Mouse (Mus musculus) gastrocnemius, adult 18-20 months (tissue): Measurements from ENCODE around the gene Thop1. TPM values are rescaled to one million over a fixed set of nuclear protein-coding genes. Genes with fewer than 3 reads are reported as not detected.
"Not testable (repeated sequence)": the region's sequence is repeated elsewhere in the genome, so short reads cannot be mapped to it uniquely, and the experiment has no call there.

Experiments
- DNase-seq: peaks from one replicate; pipeline ENCODE4 v3.0.0; 2021; ENCODE audit warnings: low spot score
- total RNA-seq, 2 experiments: library from RNA; stranded (reverse); gene quantifications; 2 replicates each; pipeline ENCODE4 v1.2.3; 2021

Thop1 gene
- total RNA-seq, 2 experiments from 2014 or later, result 21.1 to 26.0 TPM

DNA sequence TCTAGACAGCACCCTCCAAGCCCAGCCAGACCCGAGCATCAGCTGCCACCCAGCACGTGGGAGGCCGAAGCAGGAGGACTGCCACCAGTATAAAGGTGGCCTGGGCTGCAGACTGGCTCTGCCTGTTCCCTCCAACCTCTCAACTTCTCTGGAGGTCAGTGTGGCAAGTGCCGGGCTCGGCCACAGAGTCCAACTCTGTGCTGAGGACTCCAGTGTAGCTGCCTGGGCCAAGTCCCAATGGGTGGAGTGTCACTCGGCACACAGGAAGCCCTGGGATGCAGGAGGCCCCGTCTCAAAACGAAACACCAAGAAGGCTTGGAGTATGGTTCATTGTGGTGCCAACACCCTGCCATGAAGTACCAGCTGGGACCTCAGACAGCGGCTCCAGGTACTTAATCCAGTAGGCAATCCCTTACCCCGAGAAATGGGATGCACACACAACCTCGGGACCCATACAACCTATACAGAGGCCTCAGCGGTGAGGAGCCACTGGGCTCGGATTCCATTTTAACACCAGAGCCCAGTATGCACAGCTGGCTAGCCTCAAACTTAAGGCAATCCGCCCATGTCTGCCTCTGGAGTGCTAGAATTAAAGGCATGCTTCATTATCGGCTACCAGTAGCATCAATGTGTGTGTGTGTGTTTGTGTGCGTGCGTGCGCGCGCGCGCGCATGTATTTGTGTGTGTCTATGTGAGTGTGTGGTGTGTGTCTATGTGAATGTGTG lies 12.3 kb upstream of the Thop1 start:
- DNase-seq, result no peak

DNA sequence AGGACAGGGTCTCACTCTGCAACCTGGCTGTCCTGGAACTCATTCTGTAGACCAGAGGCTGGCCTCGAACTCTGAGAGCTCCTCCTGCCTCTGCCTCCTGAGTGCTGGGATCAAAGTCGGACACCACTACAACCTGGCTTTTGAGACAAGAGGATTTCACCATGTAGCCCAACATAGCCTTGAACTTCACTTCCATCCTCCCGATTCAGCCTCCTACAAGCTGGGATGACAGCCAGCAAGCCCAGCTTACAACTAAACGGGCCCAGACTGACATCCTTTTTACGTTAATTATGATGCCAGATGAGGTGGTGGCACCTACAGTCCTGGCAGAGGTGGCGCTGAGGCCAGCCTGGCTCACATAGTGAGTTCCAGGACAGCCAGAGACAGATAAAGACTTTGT lies 10.9 kb upstream of the Thop1 start:
- DNase-seq, result no peak

DNA sequence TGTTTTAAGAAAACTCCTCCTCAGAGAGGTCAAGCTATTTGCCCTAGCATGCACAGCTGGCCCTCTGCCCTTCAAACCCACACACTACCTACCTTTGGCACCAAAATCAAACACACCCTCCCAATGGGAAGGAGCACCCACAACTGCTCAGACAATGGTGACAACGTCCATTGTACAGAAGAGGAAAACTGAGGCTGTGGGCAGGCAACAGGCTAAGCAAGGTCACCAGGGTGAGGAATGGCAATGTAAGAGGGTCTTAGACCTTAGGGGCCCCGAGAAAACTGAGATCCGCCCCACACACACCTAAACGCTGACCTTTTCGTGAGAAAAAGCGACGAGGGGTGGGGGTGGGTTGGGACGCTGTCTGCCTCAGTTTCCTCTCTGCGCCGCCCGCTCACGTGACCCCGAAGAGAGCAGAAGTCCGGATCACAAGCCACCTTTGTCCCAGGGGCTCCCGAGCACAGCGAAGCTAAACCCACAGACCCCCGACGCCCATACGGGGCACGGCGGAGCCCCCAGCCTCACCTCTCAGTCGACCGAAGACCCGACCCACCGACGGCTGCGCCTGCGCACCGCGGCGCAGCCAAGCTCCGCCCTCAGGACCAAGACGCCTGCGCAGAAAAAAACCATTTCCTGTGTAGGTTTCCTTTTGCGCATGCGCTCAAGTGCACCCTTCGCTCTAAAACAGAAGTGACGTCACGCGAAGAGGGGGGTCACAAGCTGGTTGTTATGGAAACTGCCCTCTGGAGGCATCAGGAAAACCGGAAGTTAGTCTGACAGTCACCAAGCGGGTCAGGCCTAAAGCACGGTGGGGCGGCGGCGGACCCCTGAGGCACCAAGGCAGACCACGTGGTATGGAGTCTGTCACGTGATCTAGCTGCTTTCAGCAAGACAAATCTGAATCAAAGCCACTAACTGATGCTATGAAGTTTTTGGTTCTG lies 10.0 kb upstream of the Thop1 start, which contains the start of gene Sgta:
Sgta (minus strand) TSS at position 579 of the 941 bp plus-strand sequence.
- peak; percentile 100 for DNase-seq

DNA sequence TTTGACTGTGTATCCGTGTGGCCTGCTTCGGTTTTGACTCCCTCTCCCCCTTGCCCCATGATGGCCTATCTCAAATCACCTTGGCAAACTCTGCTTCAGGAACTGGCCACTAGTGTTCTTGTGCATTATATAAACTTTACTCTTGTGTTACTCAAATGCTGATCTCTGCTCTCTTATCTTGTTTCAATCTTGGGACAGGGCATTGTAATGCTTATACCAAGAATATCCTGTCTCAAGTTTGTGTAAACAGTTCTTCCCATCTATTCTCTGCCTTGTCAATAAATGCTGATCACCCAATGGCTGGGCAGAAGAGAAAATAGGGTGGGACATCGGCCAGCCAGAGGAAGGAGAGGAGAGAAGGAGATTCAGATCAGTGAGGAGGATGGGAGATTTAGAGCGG lies 7.1 kb upstream of the Thop1 start:
- no peak for DNase-seq

DNA sequence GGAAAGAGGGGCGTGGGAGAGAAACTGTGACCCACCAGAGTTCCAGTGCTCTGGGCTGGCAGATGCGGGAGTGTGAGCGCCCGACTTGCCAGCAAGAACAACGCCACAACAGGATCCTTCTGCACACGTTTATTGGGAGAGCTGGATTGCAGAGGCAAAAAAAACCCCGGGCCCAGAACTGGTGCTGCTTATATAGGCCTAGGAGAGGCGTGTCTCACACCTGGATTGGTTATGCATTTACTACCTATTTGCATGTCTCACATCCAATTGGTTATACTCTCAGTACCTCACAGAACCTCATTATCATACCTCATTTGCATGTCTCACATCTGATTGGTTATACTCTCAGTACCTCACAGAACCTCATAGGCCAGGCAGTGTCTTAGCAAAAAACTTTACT lies 5.3 kb upstream of the Thop1 start:
- DNase-seq, result not testable (repeated sequence)

DNA sequence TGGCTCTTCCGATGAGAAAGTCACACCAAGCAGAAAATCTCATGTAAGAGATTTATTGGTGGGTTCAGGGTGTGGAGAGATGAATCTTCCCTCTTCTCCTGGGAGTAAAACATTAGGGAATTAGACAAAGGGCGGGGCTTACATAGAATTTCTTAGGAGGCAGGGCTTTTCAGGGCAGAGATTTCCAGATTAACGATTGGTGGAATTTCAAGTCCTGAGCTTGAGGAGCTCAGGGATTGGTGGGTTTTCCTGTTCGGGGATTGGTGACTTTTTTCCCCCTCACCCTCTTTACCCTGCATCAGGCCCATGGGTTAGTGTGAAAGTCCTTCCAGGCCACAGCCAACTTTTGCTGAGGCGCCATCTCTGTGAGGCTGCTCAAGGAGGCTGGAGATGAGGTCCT lies 1.1 kb upstream of the Thop1 start:
- no peak for DNase-seq

DNA sequence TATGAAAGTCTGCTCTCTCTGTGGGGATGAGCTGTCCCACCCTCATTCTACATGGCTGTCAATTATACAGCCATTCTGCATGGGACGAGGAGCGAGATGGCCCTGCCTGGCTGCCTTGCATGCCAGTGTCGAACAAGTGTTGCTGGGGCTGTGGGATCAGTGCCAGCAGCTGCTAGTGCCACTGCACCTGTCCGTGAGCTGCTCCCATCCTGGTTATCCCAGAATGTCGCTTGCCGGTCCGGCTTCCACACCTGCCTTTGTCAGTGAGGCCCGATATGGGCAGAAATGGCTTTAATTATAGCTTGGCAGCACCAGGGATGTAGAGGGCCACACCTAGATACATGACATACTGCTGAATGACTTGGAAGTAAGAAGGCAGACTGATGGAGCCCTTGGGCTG lies 2.5 kb downstream of the Thop1 start:
- no peak for DNase-seq

DNA sequence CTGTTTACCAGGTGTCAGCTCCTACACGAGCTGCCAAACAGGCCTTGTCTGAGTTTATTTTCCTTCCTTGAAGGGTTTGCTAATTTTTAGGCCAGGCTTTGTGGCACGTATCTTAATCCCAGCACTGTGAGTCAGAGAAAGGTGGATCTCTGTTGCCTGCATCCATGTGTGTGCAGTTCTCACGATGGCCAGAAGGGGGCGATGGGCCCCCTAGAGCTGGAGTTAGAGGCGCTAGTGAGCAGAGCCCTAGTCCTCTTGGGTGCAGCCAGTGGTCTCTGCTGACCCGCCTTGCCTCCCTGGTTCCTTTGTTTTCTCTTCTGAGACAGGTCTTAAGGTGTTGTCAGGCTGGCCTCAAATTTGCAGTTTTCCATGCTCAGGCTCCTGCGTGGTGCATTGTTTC lies 3.6 kb downstream of the Thop1 start:
- no peak for DNase-seq

DNA sequence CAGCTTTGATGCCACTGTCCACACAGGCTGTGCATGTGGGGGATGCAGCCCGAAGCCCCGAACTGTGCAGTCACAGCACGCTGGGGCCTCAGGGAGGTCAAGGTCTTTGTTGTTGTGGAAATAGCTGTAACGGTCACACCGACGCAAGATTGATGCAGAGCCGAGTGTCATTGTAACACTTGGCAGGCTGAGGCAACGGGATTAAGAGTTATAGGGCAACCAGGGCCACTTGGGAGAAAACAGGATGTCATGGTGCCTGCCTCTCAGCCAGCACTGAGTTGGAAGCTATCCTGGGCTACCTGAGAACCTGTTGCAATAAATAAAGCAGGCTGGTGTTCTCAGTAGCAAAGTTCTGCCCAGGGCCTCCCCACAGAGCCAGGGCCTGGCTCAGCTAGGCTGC lies 5.9 kb downstream of the Thop1 start:
- peak; percentile 65 for DNase-seq

DNA sequence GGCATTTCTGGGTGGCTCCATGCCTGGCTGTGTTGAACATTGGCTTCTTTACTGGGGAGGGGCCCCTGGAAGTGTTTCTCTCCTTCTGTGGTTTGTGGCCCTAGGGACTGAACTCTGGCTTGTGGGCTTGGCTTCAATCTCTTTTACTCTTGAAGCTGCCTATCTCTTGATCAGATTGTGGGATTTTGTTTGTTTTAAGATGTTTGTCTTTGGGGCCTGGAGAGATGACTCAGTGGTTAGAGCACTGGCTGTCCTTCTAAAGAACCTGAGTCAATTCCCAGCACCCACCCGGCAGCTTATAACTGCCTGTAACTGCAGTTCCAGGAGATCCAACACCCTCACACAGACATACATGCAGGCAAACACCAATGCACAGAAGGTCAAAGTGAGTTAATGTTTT lies 6.5 kb downstream of the Thop1 start:
- DNase-seq, result no peak

DNA sequence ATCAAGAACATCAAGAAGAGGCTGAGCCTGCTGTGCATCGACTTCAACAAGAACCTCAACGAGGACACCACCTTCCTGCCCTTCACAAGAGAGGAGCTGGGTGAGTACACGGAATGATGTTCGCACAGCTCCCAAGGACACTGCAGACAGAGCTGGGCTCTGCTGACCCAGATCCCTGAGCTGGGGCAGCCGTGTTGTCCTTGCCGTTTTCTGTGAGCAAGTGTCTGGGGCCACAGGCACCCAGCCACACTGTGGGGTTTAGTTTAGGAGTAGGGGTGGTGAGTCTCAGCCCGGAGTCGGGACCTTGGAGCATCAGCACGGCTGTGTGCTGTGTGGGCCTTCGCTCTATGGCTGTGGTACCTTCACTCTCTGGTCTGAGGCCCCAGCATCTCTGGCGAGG lies 8.1 kb downstream of the Thop1 start:
- no peak for DNase-seq

DNA sequence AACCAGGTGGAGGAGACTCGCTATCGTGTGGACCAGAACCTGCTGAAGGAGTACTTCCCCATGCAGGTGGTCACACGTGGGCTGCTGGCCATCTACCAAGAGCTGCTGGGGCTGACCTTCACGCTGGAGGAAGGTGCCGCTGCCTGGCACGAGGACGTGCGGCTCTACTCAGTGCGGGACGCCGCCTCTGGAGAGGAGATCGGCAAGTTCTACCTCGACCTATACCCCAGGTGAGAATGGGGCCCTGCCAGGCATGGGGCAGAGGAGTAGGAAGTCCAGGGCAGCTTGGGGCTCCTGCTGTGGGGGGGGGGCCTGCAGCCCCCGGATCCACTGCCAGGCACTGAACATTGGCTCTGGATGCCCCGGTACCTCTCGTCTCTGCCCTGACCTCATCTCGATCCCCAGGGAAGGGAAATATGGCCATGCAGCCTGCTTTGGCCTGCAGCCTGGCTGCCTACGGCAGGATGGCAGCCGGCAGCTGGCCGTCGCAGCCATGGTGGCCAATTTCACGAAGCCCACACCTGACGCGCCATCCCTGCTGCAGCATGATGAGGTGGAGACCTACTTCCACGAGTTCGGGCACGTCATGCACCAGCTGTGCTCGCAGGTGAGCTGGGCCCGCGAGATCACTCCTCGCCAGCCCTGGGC lies 10.3 kb downstream of the Thop1 start:
- DNase-seq, result no peak

DNA sequence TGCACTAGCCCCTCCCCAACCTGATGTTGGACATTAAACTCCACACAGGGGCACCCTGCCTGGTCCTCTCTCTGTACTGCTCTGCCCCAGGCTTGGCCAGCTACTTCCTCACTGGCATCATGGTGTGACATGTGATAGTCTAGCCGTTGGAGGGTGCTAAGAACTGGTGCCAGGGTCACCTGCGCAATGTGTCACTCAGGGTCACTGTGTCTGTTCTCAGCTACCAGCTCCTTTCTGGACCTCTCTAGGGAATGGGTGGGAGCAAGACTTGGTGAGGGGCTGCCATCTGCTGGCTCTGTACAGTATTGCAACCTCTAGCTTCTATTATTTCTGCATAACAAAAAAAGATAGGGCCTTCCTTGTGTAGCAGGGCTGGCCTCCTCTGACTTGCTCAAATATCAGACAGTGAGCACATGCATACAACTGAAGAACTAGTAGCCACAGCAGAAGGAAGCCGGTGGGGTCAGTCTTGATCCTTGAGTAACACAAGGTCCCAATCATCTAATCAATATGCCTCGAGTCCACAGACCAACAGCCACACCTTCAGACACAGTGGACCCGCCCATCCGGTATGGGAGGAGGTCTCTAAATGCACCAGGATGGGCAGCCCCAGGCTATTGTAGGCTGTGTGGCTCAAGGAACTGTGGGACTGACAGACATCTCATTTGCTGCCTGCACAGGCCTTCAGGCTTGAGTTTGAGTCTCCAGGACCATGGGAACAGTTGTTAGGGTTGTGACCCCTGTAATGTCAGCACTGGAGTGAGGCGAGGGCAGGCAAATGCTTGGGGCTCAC lies 12.5 kb downstream of the Thop1 start:
- peak; percentile 78 for DNase-seq

DNA sequence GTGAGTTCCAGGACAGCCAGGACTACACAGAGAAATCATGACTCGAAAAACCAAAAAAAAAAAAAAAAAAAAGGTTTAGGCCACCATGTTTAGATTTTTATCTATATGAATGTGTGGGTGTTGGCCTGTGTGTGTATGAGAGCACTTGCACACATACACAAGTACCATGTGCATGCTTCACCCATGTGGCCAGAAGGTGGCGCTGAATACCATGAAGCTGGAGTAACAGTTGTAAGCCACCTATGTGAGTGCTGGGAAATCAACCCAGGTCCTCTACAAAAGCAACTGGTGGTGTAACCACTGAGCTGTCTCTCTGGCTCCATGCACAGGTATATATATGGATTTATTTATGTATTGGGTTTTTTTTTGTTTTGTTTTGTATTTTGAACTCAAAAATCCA lies 17.2 kb downstream of the Thop1 start:
- no peak for DNase-seq

DNA sequence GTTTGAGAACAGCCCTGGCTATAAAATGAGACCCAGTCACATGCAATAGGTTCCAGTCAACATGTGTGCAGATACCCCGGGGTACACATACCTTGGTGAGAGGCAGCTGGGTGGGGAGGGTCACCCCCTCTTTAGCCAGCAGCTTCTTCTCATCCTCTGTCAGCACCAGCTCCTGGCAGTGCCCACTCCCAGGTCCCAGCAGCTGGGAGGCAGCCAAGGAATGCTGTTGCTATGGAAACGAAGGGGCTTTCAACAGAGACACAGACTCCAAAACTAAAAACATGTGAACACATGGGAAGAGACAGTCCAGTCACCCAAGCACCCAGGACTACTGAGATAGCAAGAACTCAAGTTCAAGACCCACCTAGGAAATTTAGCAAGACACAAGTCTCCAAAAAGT lies 19.4 kb downstream of the Thop1 start:
- no peak for DNase-seq

DNA sequence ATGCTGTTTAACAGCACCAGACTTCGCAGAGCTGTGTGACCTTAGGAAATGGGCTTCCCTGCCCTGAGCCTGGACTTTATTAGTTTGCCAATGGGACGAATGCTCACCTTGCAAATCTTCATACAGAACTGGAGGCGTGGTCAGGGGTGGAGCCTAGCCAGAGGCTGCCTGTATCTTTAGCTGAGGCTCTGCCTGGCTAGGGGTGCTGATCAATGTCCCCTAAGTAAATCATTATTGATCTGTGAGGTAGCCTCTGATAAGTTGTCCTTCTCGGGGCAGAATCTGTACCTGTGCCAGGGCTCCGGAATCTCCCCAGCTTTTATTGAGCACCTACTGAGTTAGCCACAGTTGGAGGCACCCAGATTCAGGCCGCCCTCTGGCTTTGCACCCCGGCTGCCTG lies 20.8 kb downstream of the Thop1 start:
- DNase-seq, result no peak

DNA sequence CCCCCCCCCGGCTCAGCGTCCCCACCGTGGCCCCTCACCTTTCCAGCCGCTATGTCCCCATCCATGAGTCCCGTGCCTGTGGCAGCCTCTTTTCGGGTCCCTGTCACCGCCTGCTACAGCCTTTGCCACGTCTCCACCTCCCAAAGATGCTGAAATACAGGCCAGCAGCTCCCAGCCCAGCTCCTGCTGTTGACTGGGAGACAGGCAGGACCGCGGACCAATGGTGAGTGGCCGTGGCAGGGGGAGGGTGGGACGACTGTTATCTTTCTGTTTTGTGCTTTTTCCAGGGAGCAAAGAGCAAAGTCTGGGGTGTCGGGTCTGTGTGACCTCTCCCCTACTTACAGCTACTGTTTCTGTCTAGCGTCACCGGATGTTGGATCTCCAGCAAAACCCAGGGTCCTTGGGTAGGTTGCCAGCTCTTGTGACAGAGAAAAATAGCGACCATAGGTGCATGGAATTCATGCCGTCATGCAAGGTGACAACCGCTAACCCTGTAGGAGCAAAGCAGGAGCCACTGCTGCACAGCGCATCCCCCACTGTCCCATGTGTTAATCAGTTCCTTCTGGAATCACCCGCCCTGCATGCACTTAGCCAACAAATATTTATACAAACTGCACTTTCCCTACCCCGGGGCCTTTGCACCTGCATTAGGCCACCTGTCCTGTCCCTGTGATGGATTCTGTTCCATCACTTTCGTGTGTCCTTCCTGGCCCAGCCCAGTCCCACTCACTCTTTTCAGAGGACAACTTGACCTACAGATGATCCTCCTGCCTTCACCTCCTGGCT lies 22.8 kb downstream of the Thop1 start:
- no peak for DNase-seq

DNA sequence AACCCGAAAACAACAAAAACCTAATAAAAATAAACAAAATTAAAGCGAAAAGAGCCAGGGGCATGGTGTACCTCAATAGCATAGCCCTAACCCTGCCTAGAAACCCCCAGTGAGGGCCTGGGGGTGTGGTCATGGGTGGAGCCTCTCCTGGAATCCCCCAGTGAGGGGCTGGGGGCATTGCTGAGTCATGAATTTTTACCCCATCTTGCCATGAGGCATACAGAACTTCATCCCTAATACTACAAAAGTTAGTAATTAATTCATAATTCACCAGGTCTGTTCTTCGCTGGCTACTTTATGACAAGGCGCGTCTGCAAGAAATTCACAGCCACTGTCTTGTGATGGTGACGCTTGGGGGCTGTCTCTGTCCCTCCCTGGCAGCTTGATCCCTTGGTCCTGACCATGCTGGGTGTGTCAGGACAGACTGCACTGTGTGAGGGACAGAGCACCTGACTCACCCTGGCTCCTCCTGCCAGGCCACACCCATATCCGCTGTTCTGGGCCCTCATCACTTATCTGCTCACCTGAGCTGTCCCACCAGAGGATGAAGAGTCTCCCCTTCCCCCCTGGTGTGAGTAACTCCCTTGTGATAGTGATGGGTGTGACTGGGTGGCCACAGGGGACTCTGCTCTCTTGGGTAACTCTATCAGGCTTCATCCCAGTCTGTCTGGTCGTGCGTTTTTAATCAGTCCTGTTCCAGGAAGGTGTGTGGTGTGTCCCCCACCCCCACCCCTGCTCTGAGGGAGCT lies 25.3 kb downstream of the Thop1 start:
- no peak for DNase-seq

DNA sequence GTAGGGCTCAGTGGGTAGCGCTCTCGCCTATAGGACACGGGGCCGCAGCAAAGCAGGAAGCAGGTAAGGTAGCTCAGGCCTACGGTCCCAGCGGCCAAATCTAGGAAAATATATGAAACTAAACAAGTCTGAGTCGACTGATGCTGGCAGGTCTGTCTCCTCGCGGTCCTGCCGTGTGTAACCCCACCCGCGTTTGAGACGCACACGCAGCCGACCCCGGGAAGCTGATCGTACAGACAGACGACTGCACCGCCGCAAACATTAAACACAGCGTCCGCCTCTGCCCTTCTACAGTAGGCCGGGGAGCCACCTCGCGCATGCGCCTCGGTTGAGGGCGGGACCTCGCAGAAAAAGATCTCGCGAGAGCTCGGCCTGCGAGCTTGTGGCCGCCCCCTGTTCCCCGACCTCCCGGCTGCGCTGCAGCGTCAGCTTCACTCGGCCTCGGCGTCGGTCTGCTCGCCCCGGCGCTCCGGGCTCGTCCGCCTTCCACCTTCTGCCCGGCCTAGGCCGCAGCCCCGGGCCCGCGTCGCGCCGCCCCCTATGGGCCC lies 35.8 kb downstream of the Thop1 start, which contains the start of gene Map2k2:
Map2k2 (plus strand) TSS at position 351 of the 548 bp plus-strand sequence.
- DNase-seq, result peak; percentile 98
